Mouse (Mus musculus): ENCODE data around the gene Elane.

DNA sequence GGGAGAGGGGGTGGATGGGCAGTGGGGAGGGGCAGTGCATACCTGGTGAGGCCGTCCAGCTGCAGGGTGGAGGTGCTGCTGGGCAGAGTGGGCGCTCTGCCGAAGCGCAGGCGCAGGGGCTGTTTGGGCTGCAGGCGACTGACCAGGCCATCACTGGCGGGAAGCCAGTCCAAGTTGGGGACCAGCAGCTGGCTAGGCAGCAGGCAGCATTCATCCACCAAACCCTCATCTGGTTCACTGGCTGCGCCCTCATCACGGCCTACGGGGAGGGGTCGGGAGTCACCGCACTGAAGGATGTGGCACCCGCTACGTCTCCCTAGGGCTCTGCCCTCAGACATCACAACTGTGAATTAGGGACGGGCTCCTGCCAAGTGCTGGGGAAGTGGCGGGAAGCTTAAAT lies 10.3 kb downstream of the Elane start:
- TF ChIP-seq CTCF (IDR thresholded peaks at IDR 0.05; ENCODE audit: borderline replicate concordance, control insufficient read depth, extremely low read depth, insufficient read depth, low read length, poor library complexity) (no peak), POLR2A (IDR thresholded peaks at IDR 0.05; ENCODE audit: control insufficient read depth, extremely low read depth, insufficient read depth, low read length, poor library complexity) (no peak)
